Mouse (Mus musculus) ES-E14 (cell line): ENCODE results near the gene Rpp14. TPM values are rescaled to one million over a fixed set of nuclear protein-coding genes. Genes with fewer than 3 reads are reported as not detected.

Source experiments
- DNase-seq: peaks from one replicate; pipeline ENCODE4 v3.0.0-alpha.2; 2013; ENCODE audit warnings: low read depth, low spot score
- H3K27ac ChIP-seq: 2 replicates; pipeline ENCODE4 v1.5.1; 2012; ENCODE audit warnings: low read depth, mild to moderate bottlenecking, low read length, moderate library complexity, mixed read lengths; ENCODE audit not compliant: poor library complexity, insufficient read depth, severe bottlenecking
- H3K36me3 ChIP-seq: 2 replicates; pipeline ENCODE4 v1.6.1; 2012; ENCODE audit warnings: mild to moderate bottlenecking, low read length, moderate library complexity, mixed read lengths; ENCODE audit not compliant: control insufficient read depth, poor library complexity, insufficient read depth, severe bottlenecking
- H3K4me1 ChIP-seq, 2 experiments: fragments of 150-350 bp in 1 of 2; sonication (generic) in 1 of 2; 2 replicates each; pipeline ENCODE4 v1.6.1; 2012; ENCODE audit warnings: low read length in 2 of 2, mild to moderate bottlenecking in 1 of 2, mixed read lengths in 1 of 2; ENCODE audit not compliant: control insufficient read depth in 2 of 2, insufficient read depth in 2 of 2, poor library complexity in 1 of 2
- H3K4me3 ChIP-seq, 2 experiments: fragments of 150-350 bp in 1 of 2; sonication (generic) in 1 of 2; 2 replicates each; pipeline ENCODE4 v1.5.1; 2012; ENCODE audit warnings: low read length in 2 of 2, low read depth in 1 of 2, mild to moderate bottlenecking in 1 of 2, mixed read lengths in 1 of 2; ENCODE audit not compliant: insufficient read depth in 1 of 2, poor library complexity in 1 of 2, severe bottlenecking in 1 of 2
- H3K9ac ChIP-seq: 2 replicates; pipeline ENCODE4 v1.6.1; 2012; ENCODE audit warnings: low read depth, mild to moderate bottlenecking, low read length, mixed read lengths; ENCODE audit not compliant: poor library complexity, insufficient read depth, severe bottlenecking
- H3K9me3 ChIP-seq: fragments of 150-350 bp; sonication (generic); 2 replicates; pipeline ENCODE4 v1.6.1; 2012; ENCODE audit warnings: low read depth, mild to moderate bottlenecking, low read length; ENCODE audit not compliant: control insufficient read depth, insufficient read depth
- CHD2 ChIP-seq: IDR thresholded peaks from 2 replicates; pipeline ENCODE4 v1.6.1; 2014; ENCODE audit warnings: mild to moderate bottlenecking, low read depth, low read length, inconsistent platforms
- HCFC1 ChIP-seq: IDR thresholded peaks from 2 replicates; pipeline ENCODE4 v1.6.1; 2012; ENCODE audit warnings: low read length, inconsistent platforms, borderline replicate concordance; ENCODE audit not compliant: insufficient read depth
- MAFK ChIP-seq: IDR thresholded peaks from 2 replicates; pipeline ENCODE4 v1.6.1; 2014; ENCODE audit warnings: mild to moderate bottlenecking, low read depth, low read length, inconsistent platforms; ENCODE audit not compliant: insufficient read depth
- ZC3H11A ChIP-seq: IDR thresholded peaks from 2 replicates; pipeline ENCODE4 v1.6.1; 2012; ENCODE audit warnings: low read depth, mild to moderate bottlenecking, inconsistent platforms, low read length, borderline replicate concordance
- ZNF384 ChIP-seq: IDR thresholded peaks from 2 replicates; pipeline ENCODE4 v1.6.1; 2012; ENCODE audit warnings: low read depth, low read length, inconsistent platforms
- in situ Hi-C, 2 experiments: fragments of 600-800 bp; cut with MboI; formaldehyde crosslinking; loops; one replicate each; pipeline ENCODE4 v1.15.1; 2025; ENCODE audit warnings: low sequenced_read_pairs in 2 of 2, inconsistent platforms in 1 of 2; ENCODE audit not compliant: unreplicated experiment in 2 of 2
- total RNA-seq: library from RNA; depleted of rRNA; stranded (reverse); fragments of 300-350 nt; gene quantifications from 2 replicates; pipeline ENCODE4 v1.2.3, GENCODE M21; 2012

The Rpp14 gene
- total RNA-seq, 1 experiment = 28.3 TPM

DNA sequence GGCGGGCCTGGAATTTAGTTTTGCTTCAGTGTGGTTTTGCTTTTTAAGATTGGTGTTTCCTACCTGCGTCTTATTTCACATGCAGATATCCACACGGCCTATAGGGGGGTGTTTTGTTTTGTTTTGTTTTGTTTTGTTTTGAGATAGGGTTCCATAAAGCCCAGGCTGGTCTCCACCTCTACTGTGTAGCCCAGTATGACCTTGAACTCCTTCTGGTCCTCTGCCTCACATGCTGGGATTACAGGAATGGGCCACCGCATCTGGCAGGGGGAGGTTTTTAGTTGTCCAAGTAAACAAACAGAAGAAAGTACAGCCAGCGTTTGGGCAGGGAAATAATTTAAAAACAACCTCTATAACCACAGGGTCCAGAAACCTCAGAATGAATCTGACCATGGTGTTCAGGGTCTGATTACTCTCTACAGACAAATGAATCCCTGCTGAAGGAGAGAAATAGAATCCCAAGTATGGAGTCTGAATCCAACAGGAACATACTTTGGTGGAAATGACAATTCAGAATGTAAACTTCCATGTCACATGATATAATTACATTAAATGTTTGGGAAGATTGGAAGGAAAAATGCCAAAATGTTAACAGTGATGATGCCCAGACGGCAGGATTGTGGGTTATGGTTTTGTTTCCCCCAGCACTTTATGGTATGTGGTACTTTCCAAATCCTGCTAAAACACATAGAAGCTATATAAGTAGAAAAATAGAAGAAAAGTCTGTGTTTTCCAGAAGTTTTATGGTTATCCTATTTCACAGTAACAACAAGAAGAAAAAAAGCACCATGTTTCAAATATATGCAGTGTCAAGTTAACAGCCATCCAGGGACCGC is 44.1 kb downstream of the Rpp14 start:
- H3K4me1 ChIP-seq = peaks cover 0 to 2% of the 10 kb centered on the region in 2 experiments; a peak in 3 of 4 replicates
- no peak overlapping the region; the same call in 1 of the 2 replicates for H3K27ac ChIP-seq
- DNase-seq = no peak
- no peak for TF ChIP-seq ZNF384
- no peak for TF ChIP-seq CHD2
- TF ChIP-seq ZC3H11A = no peak
- no peak for TF ChIP-seq MAFK
- TF ChIP-seq HCFC1 = no peak
- no peak overlapping the region for H3K4me3 ChIP-seq
- H3K36me3 ChIP-seq = no peaks in the 10 kb centered on the region
- in situ Hi-C loops = no loop called here
- H3K9me3 ChIP-seq = no peaks in the 10 kb centered on the region
- H3K9ac ChIP-seq = no peak overlapping the region

DNA sequence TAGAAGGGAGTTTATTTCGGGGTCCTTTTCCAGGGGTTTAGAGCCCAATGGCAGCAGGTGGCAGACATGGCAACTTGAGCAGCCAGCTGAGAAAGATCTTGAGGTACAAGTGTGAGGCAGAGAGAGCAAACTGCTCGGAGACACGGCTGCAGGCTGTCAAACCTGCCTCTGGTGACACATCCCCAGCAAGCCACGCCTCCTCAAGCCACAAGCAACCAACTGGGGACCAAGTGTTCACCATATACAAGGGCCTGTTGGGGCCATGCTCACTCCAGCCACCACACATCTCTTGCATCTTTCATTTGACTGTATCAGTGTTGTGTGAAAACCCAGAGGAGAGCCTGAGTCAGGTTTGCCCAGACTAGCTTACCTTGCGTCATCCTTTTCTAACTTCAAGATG is 47.8 kb downstream of the Rpp14 start:
- in situ Hi-C loops = no loop called here
- no peak overlapping the region for H3K9ac ChIP-seq
- H3K27ac ChIP-seq = no peak overlapping the region
- TF ChIP-seq HCFC1 = no peak
- H3K4me3 ChIP-seq = no peak overlapping the region
- H3K9me3 ChIP-seq = no peaks in the 10 kb centered on the region
- H3K36me3 ChIP-seq = no peaks in the 10 kb centered on the region; the same call in 1 of the 2 replicates
- peaks cover 0 to 5% of the 10 kb centered on the region in 2 experiments; a peak in 3 of 4 replicates for H3K4me1 ChIP-seq
- no peak for DNase-seq

DNA sequence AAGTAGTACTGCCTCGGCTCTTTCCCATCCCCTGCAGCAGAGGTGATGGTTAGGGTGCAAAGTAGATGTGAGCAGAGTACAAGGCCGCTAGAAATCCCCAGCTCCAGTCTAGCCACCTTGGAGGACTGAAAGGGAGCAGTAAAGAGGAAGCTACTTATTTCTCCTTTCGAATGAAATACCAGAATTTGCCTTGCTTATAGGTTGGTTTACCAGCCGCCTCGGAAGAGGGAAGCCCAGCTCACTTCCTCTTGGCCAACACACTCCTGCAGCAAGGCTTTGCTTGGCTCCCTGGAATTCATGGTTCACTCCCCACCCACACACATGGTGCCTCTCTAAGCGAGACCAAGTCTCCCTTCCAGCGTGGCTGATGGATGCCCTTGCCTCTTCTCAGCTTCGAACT is 52.6 kb downstream of the Rpp14 start:
- no peak overlapping the region for H3K9ac ChIP-seq
- no peak for DNase-seq
- TF ChIP-seq ZNF384 (no peak), MAFK (no peak), ZC3H11A (no peak), HCFC1 (no peak), CHD2 (no peak)
- no peak overlapping the region for H3K27ac ChIP-seq
- peaks cover 0 to 6% of the 10 kb centered on the region in 2 experiments; a peak in 1 of 4 replicates for H3K4me1 ChIP-seq
- in situ Hi-C loops = no loop called here
- H3K36me3 ChIP-seq = no peaks in the 10 kb centered on the region; the same call in none of the 2 replicates
- no peak overlapping the region for H3K4me3 ChIP-seq
- no peaks in the 10 kb centered on the region for H3K9me3 ChIP-seq

DNA sequence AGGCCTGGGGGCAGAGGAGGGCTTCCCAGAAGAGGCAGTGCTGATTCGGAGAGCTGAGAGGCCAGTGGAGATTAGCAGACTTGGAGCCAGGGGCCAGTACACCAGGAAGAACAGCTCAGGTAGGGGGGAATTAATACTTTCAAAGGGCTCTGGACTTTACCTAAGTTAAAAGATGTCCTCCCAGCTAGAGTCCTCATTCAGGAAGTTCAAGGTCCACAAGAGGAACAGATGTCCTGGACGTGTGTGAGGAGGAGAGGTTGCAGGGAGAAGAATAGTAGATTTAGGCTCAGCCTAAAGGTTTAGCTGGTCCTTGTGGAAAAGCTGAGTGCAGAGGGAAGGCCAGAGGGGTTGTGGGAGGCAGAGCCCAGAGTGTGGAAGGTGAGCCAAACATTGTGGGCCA is 54.1 kb downstream of the Rpp14 start:
- peaks cover 2% of the 10 kb centered on the region for H3K36me3 ChIP-seq
- no peak overlapping the region for H3K4me3 ChIP-seq
- peaks cover 0 to 6% of the 10 kb centered on the region in 2 experiments; a peak in 1 of 4 replicates for H3K4me1 ChIP-seq
- H3K9ac ChIP-seq = no peak overlapping the region
- H3K9me3 ChIP-seq = no peaks in the 10 kb centered on the region
- DNase-seq = no peak
- TF ChIP-seq MAFK (no peak), ZC3H11A (no peak), HCFC1 (no peak), ZNF384 (no peak), CHD2 (no peak)
- in situ Hi-C loops = no loop called here
- no peak overlapping the region for H3K27ac ChIP-seq
